Mouse (Mus musculus): ENCODE results near the gene P2rx4. TPM values are rescaled to one million over a fixed set of nuclear protein-coding genes. Genes with fewer than 3 reads are reported as not detected.
A peak's percentile ranks its signal among the peaks of the same experiment; 100 is the strongest.

P2rx4 gene
- polyA plus RNA-seq, 1 experiment from 2014 or later = 31.3 TPM

DNA sequence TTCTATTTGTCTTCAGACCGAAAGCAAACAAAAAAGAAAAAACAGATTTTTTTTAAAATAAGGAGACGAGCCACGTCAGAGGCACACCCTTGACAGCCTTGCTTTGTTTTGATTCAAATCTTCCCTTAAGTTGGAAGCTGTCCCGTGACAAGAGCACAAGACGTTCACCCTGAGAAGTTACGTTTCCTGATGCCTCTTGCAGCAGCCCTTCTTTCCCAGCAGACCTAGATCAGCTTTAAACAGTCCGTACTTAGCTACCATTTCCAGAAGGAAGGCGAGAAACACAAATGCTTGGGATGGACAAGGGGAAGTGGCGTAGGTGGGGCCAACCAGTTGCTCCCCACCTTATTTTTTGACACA, 8.7 kb upstream of the P2rx4 start:
- Histone ChIP-seq H3K4me3 (ENCODE audit: low read depth, low read length) (no peak overlapping the region), H3K4me1 (ENCODE audit: control insufficient read depth, low read depth, low read length) (peaks cover 40% of the 10 kb centered on the region)

DNA sequence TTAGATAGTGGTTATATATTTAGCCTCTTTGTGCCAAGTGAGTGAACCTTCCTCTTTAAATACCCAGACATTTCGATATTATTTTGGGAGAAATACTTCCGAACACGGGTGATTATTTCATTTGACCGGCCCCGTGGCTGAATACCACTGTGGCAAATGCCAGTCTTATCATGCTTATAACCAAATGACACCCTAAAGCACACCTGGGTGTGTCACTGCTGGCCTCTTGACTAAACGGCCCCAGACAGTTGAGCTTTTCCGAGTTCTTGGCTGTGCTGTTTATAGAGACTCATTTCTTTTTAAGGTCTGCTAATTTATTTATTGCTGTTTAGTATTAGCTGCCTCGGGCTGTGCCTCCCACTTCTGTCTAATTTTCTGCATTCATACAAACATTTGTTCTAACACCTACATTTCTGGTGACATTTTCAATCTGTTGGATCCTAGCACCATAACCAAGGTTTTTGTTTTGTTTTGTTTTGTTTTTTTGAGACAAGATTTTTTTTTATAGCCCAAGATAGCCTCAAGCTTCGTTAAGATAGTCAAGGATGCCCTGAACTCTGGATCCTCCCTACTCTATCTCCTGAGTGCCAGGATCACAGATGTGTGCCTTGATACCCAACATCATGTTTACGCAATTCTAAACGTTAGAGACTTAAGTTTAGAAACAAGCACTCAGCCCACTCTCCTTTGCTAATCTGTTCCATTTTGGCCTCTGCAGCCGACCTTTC, 7.1 kb upstream of the P2rx4 start:
- no peaks in the 10 kb centered on the region for H3K27me3 ChIP-seq (ENCODE audit: control insufficient read depth, insufficient read depth, low read depth, low read length)
- H3K4me2 ChIP-seq (ENCODE audit: low read depth, low read length) = peak overlapping the region; percentile 53
- H3K4me1 ChIP-seq (ENCODE audit: control insufficient read depth, low read depth, low read length) = peaks cover 44% of the 10 kb centered on the region
- peak; percentile 69 for ATAC-seq (ENCODE audit: low read depth)
- no peaks in the 10 kb centered on the region for H3K9me3 ChIP-seq (replicated peaks; ENCODE audit: control insufficient read depth, low read length)
- H3K27ac ChIP-seq (ENCODE audit: low read length) = peak overlapping the region; percentile 68
- no peaks in the 10 kb centered on the region for H3K36me3 ChIP-seq (ENCODE audit: control insufficient read depth, insufficient read depth)
- 0 out of 2 replicates have a peak overlapping the region, but pooled peaks have one; percentile 10 for H3K4me3 ChIP-seq (ENCODE audit: low read depth, low read length)
- WGBS (ENCODE audit: insufficient replicate concordance) = 28% methylated on average over 12 of the region's 12 CpGs
- H3K9ac ChIP-seq (ENCODE audit: low read depth, low read length) = no peak overlapping the region

More for the DNA sequence above, 8.7 kb upstream of the P2rx4 start:
- no peaks in the 10 kb centered on the region for H3K9me3 ChIP-seq (replicated peaks; ENCODE audit: control insufficient read depth, low read length)
- ATAC-seq (ENCODE audit: low read depth) = no peak
- H3K27ac ChIP-seq (ENCODE audit: low read length) = peak overlapping the region; percentile 1; the same call in 1 of the 2 replicates
- no peaks in the 10 kb centered on the region for H3K27me3 ChIP-seq (ENCODE audit: control insufficient read depth, insufficient read depth, low read depth, low read length)
- H3K9ac ChIP-seq (ENCODE audit: low read depth, low read length) = no peak overlapping the region
- 43% methylated on average over 9 of the region's 9 CpGs for WGBS (ENCODE audit: insufficient replicate concordance)
- no peaks in the 10 kb centered on the region for H3K36me3 ChIP-seq (ENCODE audit: control insufficient read depth, insufficient read depth)
- H3K4me2 ChIP-seq (ENCODE audit: low read depth, low read length) = peak overlapping the region; percentile 41

DNA sequence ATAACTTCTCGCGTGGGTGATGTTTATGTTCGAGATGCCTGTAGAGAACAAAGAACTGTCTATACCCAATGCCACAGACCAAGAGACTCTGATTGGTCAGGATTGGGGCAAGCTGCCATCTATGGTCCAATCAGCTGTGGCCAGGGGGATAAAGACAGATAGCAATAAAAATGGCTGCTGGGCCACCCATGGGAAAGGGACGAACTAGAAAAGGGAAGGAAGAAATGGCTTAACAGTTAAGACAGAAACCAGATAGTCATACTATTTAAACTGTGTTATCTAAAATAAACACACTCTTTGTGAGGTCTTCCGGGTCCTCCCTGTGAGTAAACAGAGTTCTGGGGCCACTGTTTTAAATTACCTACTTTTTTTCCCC, 6.5 kb upstream of the P2rx4 start:
- peak overlapping the region; percentile 68 for H3K27ac ChIP-seq (ENCODE audit: low read length)
- WGBS (ENCODE audit: insufficient replicate concordance) = 12% methylated on average over 5 of the region's 5 CpGs

DNA sequence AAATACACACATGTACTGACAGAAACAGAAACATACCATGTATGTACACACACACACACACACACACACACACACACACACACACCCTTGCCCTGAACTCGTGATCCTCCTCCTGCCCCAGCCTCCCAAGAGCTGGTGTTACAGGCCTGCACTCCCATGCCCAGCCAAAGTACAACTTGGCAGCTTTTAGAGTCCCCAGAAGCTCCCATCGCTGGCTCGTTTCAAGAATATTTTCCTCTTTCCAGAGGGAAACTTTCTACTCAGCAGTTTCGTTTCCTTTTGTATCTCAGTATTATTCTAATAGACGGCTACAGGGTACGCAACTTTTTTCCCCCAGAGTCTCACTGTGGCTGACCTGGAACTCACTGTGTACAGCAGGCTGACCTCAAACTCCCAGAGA, 5.2 kb upstream of the P2rx4 start:
- Histone ChIP-seq H3K4me2 (ENCODE audit: low read depth, low read length) (no peak overlapping the region), H3K36me3 (ENCODE audit: control insufficient read depth, insufficient read depth) (no peaks in the 10 kb centered on the region), H3K27ac (ENCODE audit: low read length) (0 out of 2 replicates have a peak overlapping the region, but pooled peaks have one; percentile 18), H3K4me3 (ENCODE audit: low read depth, low read length) (no peak overlapping the region), H3K9ac (ENCODE audit: low read depth, low read length) (no peak overlapping the region), H3K4me1 (ENCODE audit: control insufficient read depth, low read depth, low read length) (peaks cover 48% of the 10 kb centered on the region), H3K27me3 (ENCODE audit: control insufficient read depth, insufficient read depth, low read depth, low read length) (no peaks in the 10 kb centered on the region), H3K9me3 (replicated peaks; ENCODE audit: control insufficient read depth, low read length) (no peaks in the 10 kb centered on the region)
- ATAC-seq (ENCODE audit: low read depth) = no peak
- WGBS (ENCODE audit: insufficient replicate concordance) = 66% methylated on average over 6 of the region's 6 CpGs

More for the DNA sequence above, 6.5 kb upstream of the P2rx4 start:
- Histone ChIP-seq H3K4me3 (ENCODE audit: low read depth, low read length) (0 out of 2 replicates have a peak overlapping the region, but pooled peaks have one; percentile 10), H3K36me3 (ENCODE audit: control insufficient read depth, insufficient read depth) (no peaks in the 10 kb centered on the region), H3K27me3 (ENCODE audit: control insufficient read depth, insufficient read depth, low read depth, low read length) (no peaks in the 10 kb centered on the region), H3K4me1 (ENCODE audit: control insufficient read depth, low read depth, low read length) (peaks cover 44% of the 10 kb centered on the region), H3K9me3 (replicated peaks; ENCODE audit: control insufficient read depth, low read length) (no peaks in the 10 kb centered on the region), H3K4me2 (ENCODE audit: low read depth, low read length) (peak overlapping the region; percentile 53), H3K9ac (ENCODE audit: low read depth, low read length) (no peak overlapping the region)
- peak; percentile 65 for ATAC-seq (ENCODE audit: low read depth)

DNA sequence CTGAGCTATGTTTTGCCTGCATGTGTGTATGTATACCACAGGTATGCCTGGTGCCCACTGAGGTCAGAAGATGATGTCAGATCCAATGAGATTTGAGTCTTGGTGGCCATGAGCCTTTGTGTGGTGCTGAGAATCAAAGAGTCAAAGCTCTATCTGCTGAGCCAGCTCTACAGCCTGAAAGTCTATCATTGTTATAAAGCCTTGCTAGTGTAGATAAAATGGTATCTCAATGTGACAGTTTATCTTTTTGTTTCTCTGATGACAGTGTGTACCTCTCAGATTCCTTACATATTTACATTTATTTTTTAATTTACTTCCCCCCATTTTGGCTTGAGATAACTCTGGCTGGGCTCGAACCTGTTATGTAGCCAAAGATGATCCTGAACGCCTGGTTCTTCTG, 3.8 kb upstream of the P2rx4 start:
- no peak overlapping the region for H3K4me2 ChIP-seq (ENCODE audit: low read depth, low read length)
- no peaks in the 10 kb centered on the region for H3K36me3 ChIP-seq (ENCODE audit: control insufficient read depth, insufficient read depth)
- no peak overlapping the region for H3K4me3 ChIP-seq (ENCODE audit: low read depth, low read length)
- no peaks in the 10 kb centered on the region for H3K9me3 ChIP-seq (replicated peaks; ENCODE audit: control insufficient read depth, low read length)
- 32% methylated on average over 2 of the region's 2 CpGs for WGBS (ENCODE audit: insufficient replicate concordance)
- no peak for ATAC-seq (ENCODE audit: low read depth)
- no peak overlapping the region for H3K27ac ChIP-seq (ENCODE audit: low read length)
- no peak overlapping the region for H3K9ac ChIP-seq (ENCODE audit: low read depth, low read length)
- peaks cover 52% of the 10 kb centered on the region for H3K4me1 ChIP-seq (ENCODE audit: control insufficient read depth, low read depth, low read length)
- no peaks in the 10 kb centered on the region for H3K27me3 ChIP-seq (ENCODE audit: control insufficient read depth, insufficient read depth, low read depth, low read length)

DNA sequence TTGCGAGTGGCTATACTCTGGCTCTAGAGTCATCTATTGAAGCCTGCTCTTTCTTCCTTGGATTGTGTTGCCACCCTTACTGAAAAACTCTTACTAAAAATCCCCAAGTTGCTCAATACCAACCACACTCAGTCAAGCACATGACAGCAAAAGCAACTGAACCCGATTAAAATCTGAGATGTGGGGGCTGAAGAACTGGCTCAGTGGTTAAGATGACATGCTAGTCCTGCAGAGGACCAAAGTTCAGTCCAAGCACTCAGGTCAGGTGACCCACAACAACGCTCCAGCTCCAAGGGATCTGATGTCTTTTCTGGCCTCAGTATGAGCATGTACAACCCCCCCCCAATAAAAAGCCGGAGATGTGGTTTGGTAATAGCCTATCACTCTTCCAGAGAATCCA, 2.8 kb upstream of the P2rx4 start:
- WGBS (ENCODE audit: insufficient replicate concordance) = 51% methylated on average over 4 of the region's 4 CpGs
- no peak overlapping the region for H3K4me2 ChIP-seq (ENCODE audit: low read depth, low read length)
- H3K27me3 ChIP-seq (ENCODE audit: control insufficient read depth, insufficient read depth, low read depth, low read length) = no peaks in the 10 kb centered on the region
- no peaks in the 10 kb centered on the region for H3K36me3 ChIP-seq (ENCODE audit: control insufficient read depth, insufficient read depth)
- no peak overlapping the region for H3K27ac ChIP-seq (ENCODE audit: low read length)
- H3K4me1 ChIP-seq (ENCODE audit: control insufficient read depth, low read depth, low read length) = peaks cover 47% of the 10 kb centered on the region
- H3K4me3 ChIP-seq (ENCODE audit: low read depth, low read length) = no peak overlapping the region
- H3K9ac ChIP-seq (ENCODE audit: low read depth, low read length) = no peak overlapping the region
- ATAC-seq (ENCODE audit: low read depth) = no peak
- H3K9me3 ChIP-seq (replicated peaks; ENCODE audit: control insufficient read depth, low read length) = no peaks in the 10 kb centered on the region

DNA sequence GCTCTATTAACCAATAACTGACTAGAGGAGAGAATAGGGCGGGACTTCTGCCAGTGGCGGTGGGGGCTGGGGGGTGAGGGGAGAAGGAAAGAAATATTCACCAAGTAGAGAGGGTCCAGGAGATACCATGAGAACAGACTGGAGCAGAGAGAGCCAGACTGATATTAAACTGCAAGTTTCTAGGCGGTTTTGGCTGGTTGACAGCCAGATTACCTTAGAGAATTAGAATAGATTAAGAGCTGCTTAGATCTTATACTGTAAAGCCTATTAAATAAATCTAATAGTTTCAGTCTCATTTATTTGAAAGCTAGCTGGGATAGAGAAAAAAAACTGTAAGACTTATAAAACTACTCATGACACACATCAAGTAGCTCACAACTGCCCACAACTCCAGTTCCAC, 2.2 kb upstream of the P2rx4 start:
- H3K4me2 ChIP-seq (ENCODE audit: low read depth, low read length) = no peak overlapping the region
- peaks cover 41% of the 10 kb centered on the region for H3K4me1 ChIP-seq (ENCODE audit: control insufficient read depth, low read depth, low read length)
- no peak overlapping the region for H3K27ac ChIP-seq (ENCODE audit: low read length)
- H3K9me3 ChIP-seq (replicated peaks; ENCODE audit: control insufficient read depth, low read length) = no peaks in the 10 kb centered on the region
- WGBS (ENCODE audit: insufficient replicate concordance) = 69% methylated on average over 3 of the region's 3 CpGs
- no peaks in the 10 kb centered on the region for H3K27me3 ChIP-seq (ENCODE audit: control insufficient read depth, insufficient read depth, low read depth, low read length)
- ATAC-seq (ENCODE audit: low read depth) = no peak
- H3K4me3 ChIP-seq (ENCODE audit: low read depth, low read length) = no peak overlapping the region
- H3K36me3 ChIP-seq (ENCODE audit: control insufficient read depth, insufficient read depth) = no peaks in the 10 kb centered on the region
- no peak overlapping the region for H3K9ac ChIP-seq (ENCODE audit: low read depth, low read length)

DNA sequence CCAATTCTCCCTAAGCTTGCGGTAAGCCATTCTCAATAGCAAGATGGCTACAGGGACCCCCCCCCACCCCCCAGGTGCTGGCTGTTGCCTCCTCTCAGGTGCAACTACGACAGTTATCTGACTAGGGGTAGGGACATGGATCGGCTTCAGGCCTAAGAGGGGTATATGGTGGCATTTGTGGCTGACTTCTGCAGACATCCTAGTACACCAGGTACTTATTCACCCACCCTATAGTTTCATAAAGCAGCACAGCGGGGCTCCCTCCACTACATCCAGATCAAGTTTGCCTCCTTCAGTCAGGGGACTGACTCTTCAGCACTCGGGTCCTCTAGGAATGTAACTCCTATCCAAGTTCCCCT, 448 bp upstream of the P2rx4 start:
- Histone ChIP-seq H3K4me2 (ENCODE audit: low read depth, low read length) (peak overlapping the region; percentile 95), H3K27ac (ENCODE audit: low read length) (peak overlapping the region; percentile 86), H3K9ac (ENCODE audit: low read depth, low read length) (peak overlapping the region; percentile 82), H3K36me3 (ENCODE audit: control insufficient read depth, insufficient read depth) (no peaks in the 10 kb centered on the region), H3K4me3 (ENCODE audit: low read depth, low read length) (peak overlapping the region; percentile 80), H3K27me3 (ENCODE audit: control insufficient read depth, insufficient read depth, low read depth, low read length) (no peaks in the 10 kb centered on the region), H3K4me1 (ENCODE audit: control insufficient read depth, low read depth, low read length) (peaks cover 28% of the 10 kb centered on the region), H3K9me3 (replicated peaks; ENCODE audit: control insufficient read depth, low read length) (no peaks in the 10 kb centered on the region)
- ATAC-seq (ENCODE audit: low read depth) = peak; percentile 10
- WGBS (ENCODE audit: insufficient replicate concordance) = 31% methylated on average over 5 of the region's 5 CpGs

DNA sequence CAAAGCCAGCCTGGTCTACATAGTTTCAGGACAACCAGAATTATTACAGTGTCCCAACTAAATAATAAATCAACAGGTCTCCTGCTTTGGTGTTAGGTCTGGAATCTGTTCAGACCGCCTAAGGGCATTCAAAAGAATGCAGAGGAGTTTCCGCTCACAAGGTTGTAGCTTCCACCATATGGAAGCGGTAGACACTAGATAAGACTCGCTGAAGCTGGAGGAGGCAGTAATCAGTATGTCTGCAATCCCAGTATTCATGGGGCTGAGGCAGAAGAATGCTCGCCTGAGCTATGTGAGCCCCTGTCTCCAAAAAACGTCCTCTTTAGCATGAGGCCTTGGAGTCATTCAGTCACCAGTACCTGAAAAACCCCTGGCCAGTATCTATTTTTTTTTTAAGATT, 1.5 kb downstream of the P2rx4 start:
- no peak overlapping the region for H3K27ac ChIP-seq (ENCODE audit: low read length)
- no peaks in the 10 kb centered on the region for H3K27me3 ChIP-seq (ENCODE audit: control insufficient read depth, insufficient read depth, low read depth, low read length)
- no peaks in the 10 kb centered on the region for H3K36me3 ChIP-seq (ENCODE audit: control insufficient read depth, insufficient read depth)
- no peak overlapping the region for H3K4me3 ChIP-seq (ENCODE audit: low read depth, low read length)
- WGBS (ENCODE audit: insufficient replicate concordance) = 19% methylated on average over 6 of the region's 6 CpGs
- peaks cover 28% of the 10 kb centered on the region for H3K4me1 ChIP-seq (ENCODE audit: control insufficient read depth, low read depth, low read length)
- ATAC-seq (ENCODE audit: low read depth) = no peak
- no peaks in the 10 kb centered on the region for H3K9me3 ChIP-seq (replicated peaks; ENCODE audit: control insufficient read depth, low read length)
- peak overlapping the region; percentile 95 for H3K4me2 ChIP-seq (ENCODE audit: low read depth, low read length)
- H3K9ac ChIP-seq (ENCODE audit: low read depth, low read length) = no peak overlapping the region

Measured in liver, embryonic 16.5 days (tissue).